Mouse (Mus musculus): ENCODE data around the gene Sptan1. TPM values are rescaled to one million over a fixed set of nuclear protein-coding genes. Genes with fewer than 3 reads are reported as not detected.
A peak's percentile ranks its signal among the peaks of the same experiment; 100 is the strongest.

Sptan1 gene
- polyA plus RNA-seq, 1 experiment from 2014 or later = 66.0 TPM

GRCm38 (mm10) chr2:29944723-29945122 is 20.6 kb upstream of the Sptan1 start:
- H3K36me3 ChIP-seq (ENCODE audit: control insufficient read depth, insufficient read depth, low read length) = peaks cover 10% of the 10 kb centered on the region
- 43% methylated on average over 1 of the region's 1 CpGs for WGBS
- H3K27ac ChIP-seq (ENCODE audit: low read length) = peak overlapping the region; percentile 54

GRCm38 (mm10) chr2:29948896-29949295 is 16.5 kb upstream of the Sptan1 start:
- Histone ChIP-seq H3K9ac (ENCODE audit: low read depth, low read length) (no peak overlapping the region), H3K36me3 (ENCODE audit: control insufficient read depth, insufficient read depth, low read length) (peaks cover 15% of the 10 kb centered on the region), H3K27ac (ENCODE audit: low read length) (no peak overlapping the region), H3K4me2 (ENCODE audit: low read depth, low read length) (no peak overlapping the region), H3K4me3 (ENCODE audit: low read length) (no peak overlapping the region), H3K4me1 (ENCODE audit: control insufficient read depth, insufficient read depth, low read length) (no peaks in the 10 kb centered on the region), H3K27me3 (replicated peaks; ENCODE audit: control insufficient read depth, insufficient read depth, low read length) (no peaks in the 10 kb centered on the region), H3K9me3 (ENCODE audit: control insufficient read depth, low read length) (no peaks in the 10 kb centered on the region)
- WGBS = 98% methylated on average over 5 of the region's 5 CpGs
- ATAC-seq = no peak

More at GRCm38 (mm10) chr2:29944723-29945122, 20.6 kb upstream of the Sptan1 start:
- Histone ChIP-seq H3K4me3 (ENCODE audit: low read length) (no peak overlapping the region), H3K27me3 (replicated peaks; ENCODE audit: control insufficient read depth, insufficient read depth, low read length) (no peaks in the 10 kb centered on the region), H3K4me1 (ENCODE audit: control insufficient read depth, insufficient read depth, low read length) (no peaks in the 10 kb centered on the region), H3K4me2 (ENCODE audit: low read depth, low read length) (no peak overlapping the region), H3K9ac (ENCODE audit: low read depth, low read length) (no peak overlapping the region), H3K9me3 (ENCODE audit: control insufficient read depth, low read length) (no peaks in the 10 kb centered on the region)
- no peak for ATAC-seq

- H3K4me3 ChIP-seq (ENCODE audit: low read length) = no peak overlapping the region
- H3K4me2 ChIP-seq (ENCODE audit: low read depth, low read length) = no peak overlapping the region
- H3K4me1 ChIP-seq (ENCODE audit: control insufficient read depth, insufficient read depth, low read length) = peaks cover 11% of the 10 kb centered on the region
- 97% methylated on average over 7 of the region's 7 CpGs for WGBS
- H3K27me3 ChIP-seq (replicated peaks; ENCODE audit: control insufficient read depth, insufficient read depth, low read length) = no peaks in the 10 kb centered on the region
- no peak overlapping the region for H3K27ac ChIP-seq (ENCODE audit: low read length)
- no peaks in the 10 kb centered on the region for H3K9me3 ChIP-seq (ENCODE audit: control insufficient read depth, low read length)
- peaks cover 6% of the 10 kb centered on the region; the same call in 1 of the 2 replicates for H3K36me3 ChIP-seq (ENCODE audit: control insufficient read depth, insufficient read depth, low read length)
- no peak for ATAC-seq
- no peak overlapping the region for H3K9ac ChIP-seq (ENCODE audit: low read depth, low read length)
Measured at GRCm38 (mm10) chr2:29961246-29961645, 4.1 kb upstream of the Sptan1 start.

- H3K27ac ChIP-seq (ENCODE audit: low read length) = peak overlapping the region; percentile 91
- no peaks in the 10 kb centered on the region for H3K36me3 ChIP-seq (ENCODE audit: control insufficient read depth, insufficient read depth, low read length)
- H3K4me1 ChIP-seq (ENCODE audit: control insufficient read depth, insufficient read depth, low read length) = peaks cover 26% of the 10 kb centered on the region
- WGBS = 14% methylated on average over 10 of the region's 10 CpGs
- H3K27me3 ChIP-seq (replicated peaks; ENCODE audit: control insufficient read depth, insufficient read depth, low read length) = no peaks in the 10 kb centered on the region
- 0 out of 2 replicates have a peak, but pooled peaks have one; percentile 1 for ATAC-seq
- H3K9ac ChIP-seq (ENCODE audit: low read depth, low read length) = peak overlapping the region; percentile 97
- peak overlapping the region; percentile 95 for H3K4me3 ChIP-seq (ENCODE audit: low read length)
- H3K9me3 ChIP-seq (ENCODE audit: control insufficient read depth, low read length) = no peaks in the 10 kb centered on the region
- peak overlapping the region; percentile 44 for H3K4me2 ChIP-seq (ENCODE audit: low read depth, low read length)
Measured at GRCm38 (mm10) chr2:29964354-29965249, 758 bp upstream of the Sptan1 start.

- Histone ChIP-seq H3K4me3 (ENCODE audit: low read length) (peak overlapping the region; percentile 95), H3K9me3 (ENCODE audit: control insufficient read depth, low read length) (no peaks in the 10 kb centered on the region), H3K9ac (ENCODE audit: low read depth, low read length) (peak overlapping the region; percentile 97), H3K27me3 (replicated peaks; ENCODE audit: control insufficient read depth, insufficient read depth, low read length) (no peaks in the 10 kb centered on the region), H3K27ac (ENCODE audit: low read length) (peak overlapping the region; percentile 92), H3K4me2 (ENCODE audit: low read depth, low read length) (peak overlapping the region; percentile 61), H3K4me1 (ENCODE audit: control insufficient read depth, insufficient read depth, low read length) (peaks cover 29% of the 10 kb centered on the region), H3K36me3 (ENCODE audit: control insufficient read depth, insufficient read depth, low read length) (no peaks in the 10 kb centered on the region)
- ATAC-seq = no peak; the same call in 1 of the 2 replicates
- 1% methylated on average over 21 of the region's 41 CpGs for WGBS
Measured at GRCm38 (mm10) chr2:29965906-29966305, 546 bp downstream of the Sptan1 start.

- Histone ChIP-seq H3K9me3 (ENCODE audit: control insufficient read depth, low read length) (no peaks in the 10 kb centered on the region), H3K4me2 (ENCODE audit: low read depth, low read length) (peak overlapping the region; percentile 61), H3K27ac (ENCODE audit: low read length) (0 out of 2 replicates have a peak overlapping the region, but pooled peaks have one; percentile 2), H3K9ac (ENCODE audit: low read depth, low read length) (peak overlapping the region; percentile 97), H3K27me3 (replicated peaks; ENCODE audit: control insufficient read depth, insufficient read depth, low read length) (no peaks in the 10 kb centered on the region), H3K36me3 (ENCODE audit: control insufficient read depth, insufficient read depth, low read length) (no peaks in the 10 kb centered on the region), H3K4me3 (ENCODE audit: low read length) (peak overlapping the region; percentile 95), H3K4me1 (ENCODE audit: control insufficient read depth, insufficient read depth, low read length) (peaks cover 35% of the 10 kb centered on the region)
- ATAC-seq = no peak
- 67% methylated on average over 2 of the region's 2 CpGs for WGBS
Measured at GRCm38 (mm10) chr2:29966826-29967225, 1.5 kb downstream of the Sptan1 start.

- Histone ChIP-seq H3K4me3 (ENCODE audit: low read length) (no peak overlapping the region; the same call in 1 of the 2 replicates), H3K36me3 (ENCODE audit: control insufficient read depth, insufficient read depth, low read length) (no peaks in the 10 kb centered on the region), H3K4me1 (ENCODE audit: control insufficient read depth, insufficient read depth, low read length) (peaks cover 43% of the 10 kb centered on the region), H3K9ac (ENCODE audit: low read depth, low read length) (0 out of 2 replicates have a peak overlapping the region, but pooled peaks have one; percentile 31), H3K27me3 (replicated peaks; ENCODE audit: control insufficient read depth, insufficient read depth, low read length) (no peaks in the 10 kb centered on the region), H3K9me3 (ENCODE audit: control insufficient read depth, low read length) (no peaks in the 10 kb centered on the region), H3K4me2 (ENCODE audit: low read depth, low read length) (peak overlapping the region; percentile 61; the same call in 1 of the 2 replicates), H3K27ac (ENCODE audit: low read length) (no peak overlapping the region)
- ATAC-seq = no peak
- 56% methylated on average over 5 of the region's 5 CpGs for WGBS
Measured at GRCm38 (mm10) chr2:29967768-29968167, 2.4 kb downstream of the Sptan1 start.

- Histone ChIP-seq H3K9me3 (ENCODE audit: control insufficient read depth, low read length) (no peaks in the 10 kb centered on the region), H3K9ac (ENCODE audit: low read depth, low read length) (no peak overlapping the region), H3K4me1 (ENCODE audit: control insufficient read depth, insufficient read depth, low read length) (peaks cover 43% of the 10 kb centered on the region), H3K36me3 (ENCODE audit: control insufficient read depth, insufficient read depth, low read length) (no peaks in the 10 kb centered on the region), H3K4me2 (ENCODE audit: low read depth, low read length) (no peak overlapping the region), H3K27ac (ENCODE audit: low read length) (no peak overlapping the region), H3K27me3 (replicated peaks; ENCODE audit: control insufficient read depth, insufficient read depth, low read length) (no peaks in the 10 kb centered on the region), H3K4me3 (ENCODE audit: low read length) (no peak overlapping the region)
- WGBS = 66% methylated on average over 5 of the region's 5 CpGs
- no peak for ATAC-seq
Measured at GRCm38 (mm10) chr2:29968638-29969037, 3.3 kb downstream of the Sptan1 start.

GRCm38 (mm10) chr2:29971838-29972635 is 6.7 kb downstream of the Sptan1 start:
- 66% methylated on average over 9 of the region's 9 CpGs for WGBS
- H3K27ac ChIP-seq (ENCODE audit: low read length) = peak overlapping the region; percentile 59
- ATAC-seq = peak; percentile 66; the same call in 1 of the 2 replicates
- H3K4me1 ChIP-seq (ENCODE audit: control insufficient read depth, insufficient read depth, low read length) = peaks cover 30% of the 10 kb centered on the region
- H3K27me3 ChIP-seq (replicated peaks; ENCODE audit: control insufficient read depth, insufficient read depth, low read length) = no peaks in the 10 kb centered on the region
- no peaks in the 10 kb centered on the region for H3K36me3 ChIP-seq (ENCODE audit: control insufficient read depth, insufficient read depth, low read length)
- no peaks in the 10 kb centered on the region for H3K9me3 ChIP-seq (ENCODE audit: control insufficient read depth, low read length)
- H3K4me2 ChIP-seq (ENCODE audit: low read depth, low read length) = no peak overlapping the region
- no peak overlapping the region for H3K4me3 ChIP-seq (ENCODE audit: low read length)
- no peak overlapping the region for H3K9ac ChIP-seq (ENCODE audit: low read depth, low read length)
